Mouse (Mus musculus): Measurements from ENCODE around the gene Uncx. TPM values are rescaled to one million over a fixed set of nuclear protein-coding genes. Genes with fewer than 3 reads are reported as not detected.
"Not testable (repeated sequence)": the region's sequence is repeated elsewhere in the genome, so short reads cannot be mapped to it uniquely, and the experiment has no call there.

The Uncx gene
- total RNA-seq, 2 experiments from 2014 or later, result 0.19 to 0.27 TPM

DNA sequence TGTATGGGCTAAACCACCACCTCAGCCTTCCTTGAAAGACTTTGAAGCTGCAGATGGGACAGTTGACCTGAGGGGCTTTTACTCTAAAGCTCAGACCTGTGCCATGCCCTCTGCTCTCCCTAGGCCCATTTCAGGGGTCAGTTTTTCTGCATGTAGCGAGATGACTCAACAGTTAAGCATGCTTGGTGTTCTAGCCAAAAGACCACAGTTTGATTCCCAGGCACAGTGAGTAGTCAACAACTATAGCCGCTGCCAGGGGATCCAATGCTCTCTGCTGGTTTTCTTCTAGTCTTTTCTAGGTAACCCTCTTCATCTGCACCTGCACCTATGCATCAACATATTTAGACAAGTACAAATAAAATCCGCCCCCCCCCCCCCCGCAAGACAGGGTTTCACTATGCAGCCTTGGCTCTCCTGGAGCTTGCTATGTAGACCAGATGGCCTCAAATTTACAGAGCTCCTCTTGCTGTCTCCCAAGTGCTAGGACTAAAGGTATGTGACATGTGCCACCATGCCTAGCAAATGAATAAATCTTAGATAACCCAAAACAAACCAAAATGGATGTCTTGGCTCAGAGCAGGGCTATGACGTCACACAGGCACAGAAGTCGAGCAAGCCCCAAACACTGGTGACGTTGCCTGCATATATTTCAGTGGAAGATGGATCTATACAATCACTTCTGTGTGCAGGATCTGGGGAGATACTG lies 30.5 kb downstream of the Uncx start:
- DNase-seq (ENCODE audit: extremely low spot score in 1 of 2, low spot score in 2 of 2), result no peak
- Histone ChIP-seq H3K4me3 (no peak overlapping the region), H3K27ac (no peak overlapping the region)
- TF ChIP-seq CTCF (IDR thresholded peaks at IDR 0.05), result no peak
- intact Hi-C loops (cut with DNase I), result no loop called here

DNA sequence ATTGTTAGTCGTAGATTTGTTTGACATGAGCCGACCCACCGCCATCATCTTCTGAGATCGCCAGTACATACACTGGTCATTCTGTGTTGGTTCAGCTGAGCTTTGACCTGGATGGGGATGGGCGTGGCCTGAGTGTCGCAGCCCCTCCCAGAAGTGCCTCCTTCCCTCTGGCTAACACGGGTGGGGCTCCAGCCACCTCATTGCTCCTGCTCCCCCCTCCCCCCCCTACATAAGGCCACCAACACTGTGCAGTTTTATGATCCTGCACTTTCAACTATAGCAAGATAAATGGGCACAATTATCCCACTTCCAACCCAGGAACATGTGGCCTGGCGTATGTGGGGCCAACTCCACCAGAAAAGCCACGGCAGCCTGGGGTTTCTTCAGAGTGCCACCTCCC lies 31.8 kb downstream of the Uncx start:
- TF ChIP-seq CTCF (IDR thresholded peaks at IDR 0.05), result no peak
- DNase-seq (ENCODE audit: extremely low spot score in 1 of 2, low spot score in 2 of 2), result no peak
- Histone ChIP-seq H3K27ac (no peak overlapping the region), H3K4me3 (no peak overlapping the region)
- intact Hi-C loops (cut with DNase I), result loop anchor here (5.0 kb wide), 1 partner anchor 62 kb away; no protein-coding TSS in a partner anchor

GRCm38 (mm10) chr5:139580171-139580743 lies 37.0 kb downstream of the Uncx start:
- intact Hi-C loops (cut with DNase I), result no loop called here
- no peak for DNase-seq (ENCODE audit: extremely low spot score in 1 of 2, low spot score in 2 of 2)
- TF ChIP-seq CTCF (IDR thresholded peaks at IDR 0.05), result no peak
- no peak overlapping the region for H3K27ac ChIP-seq
- no peak overlapping the region for H3K4me3 ChIP-seq

GRCm38 (mm10) chr5:139581308-139581868 lies 38.1 kb downstream of the Uncx start:
- TF ChIP-seq CTCF (IDR thresholded peaks at IDR 0.05), result no peak
- no peak for DNase-seq (ENCODE audit: extremely low spot score in 1 of 2, low spot score in 2 of 2)
- intact Hi-C loops (cut with DNase I), result no loop called here
- H3K4me3 ChIP-seq, result no peak overlapping the region
- H3K27ac ChIP-seq, result no peak overlapping the region

DNA sequence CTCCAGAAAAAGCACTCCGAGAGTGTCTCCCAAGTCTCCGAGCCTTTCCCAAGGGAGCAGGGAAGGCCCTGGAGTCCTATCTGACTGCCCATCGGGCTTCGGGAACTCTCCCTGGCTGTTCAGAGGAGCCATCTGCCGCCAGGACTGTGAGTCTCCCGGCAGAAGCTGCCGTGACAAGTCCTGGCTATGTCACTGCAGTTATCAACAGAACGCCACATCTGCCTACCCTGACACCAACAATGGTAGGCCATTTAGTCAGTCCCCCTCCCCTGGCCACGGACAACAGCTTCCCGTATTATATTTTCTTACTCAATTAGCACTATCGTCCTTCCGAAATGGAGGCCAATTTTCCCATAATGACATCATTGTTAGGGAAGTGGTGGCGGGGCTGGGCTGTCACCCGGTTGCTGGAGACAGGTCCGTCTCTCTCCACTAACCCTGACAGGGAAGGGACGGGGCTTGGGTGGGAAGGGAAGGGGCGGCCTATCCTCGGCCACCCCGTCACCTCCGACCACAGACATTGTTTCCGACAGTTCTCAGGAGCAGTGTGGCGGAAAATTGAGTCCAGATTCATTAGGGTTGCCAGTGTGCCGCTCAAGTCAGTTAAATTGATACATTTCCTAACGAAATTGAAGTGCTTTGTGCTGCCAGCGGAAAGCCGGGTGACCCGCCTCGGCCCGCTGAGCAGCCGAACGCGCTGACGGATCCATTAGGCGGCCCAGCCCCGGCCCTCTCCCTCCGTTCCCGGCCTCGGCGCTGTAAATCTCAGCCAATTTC lies 41.9 kb downstream of the Uncx start:
- no peak for DNase-seq (ENCODE audit: extremely low spot score in 1 of 2, low spot score in 2 of 2)
- Histone ChIP-seq H3K4me3 (no peak overlapping the region), H3K27ac (no peak overlapping the region)
- intact Hi-C loops (cut with DNase I), result no loop called here
- no peak for TF ChIP-seq CTCF (IDR thresholded peaks at IDR 0.05)

- no peak for DNase-seq (ENCODE audit: extremely low spot score in 1 of 2, low spot score in 2 of 2)
- intact Hi-C loops (cut with DNase I), result no loop called here
- Histone ChIP-seq H3K27ac (no peak overlapping the region), H3K4me3 (no peak overlapping the region)
- TF ChIP-seq CTCF (IDR thresholded peaks at IDR 0.05), result no peak
These were observed 42.4 kb downstream of the Uncx start for GRCm38 (mm10) chr5:139585748-139586060.

- DNase-seq (ENCODE audit: extremely low spot score in 1 of 2, low spot score in 2 of 2); H3K4me3 ChIP-seq; H3K27ac ChIP-seq; intact Hi-C loops (cut with DNase I): not testable (repeated sequence)
These were observed 44.2 kb downstream of the Uncx start for GRCm38 (mm10) chr5:139587459-139587858.

DNA sequence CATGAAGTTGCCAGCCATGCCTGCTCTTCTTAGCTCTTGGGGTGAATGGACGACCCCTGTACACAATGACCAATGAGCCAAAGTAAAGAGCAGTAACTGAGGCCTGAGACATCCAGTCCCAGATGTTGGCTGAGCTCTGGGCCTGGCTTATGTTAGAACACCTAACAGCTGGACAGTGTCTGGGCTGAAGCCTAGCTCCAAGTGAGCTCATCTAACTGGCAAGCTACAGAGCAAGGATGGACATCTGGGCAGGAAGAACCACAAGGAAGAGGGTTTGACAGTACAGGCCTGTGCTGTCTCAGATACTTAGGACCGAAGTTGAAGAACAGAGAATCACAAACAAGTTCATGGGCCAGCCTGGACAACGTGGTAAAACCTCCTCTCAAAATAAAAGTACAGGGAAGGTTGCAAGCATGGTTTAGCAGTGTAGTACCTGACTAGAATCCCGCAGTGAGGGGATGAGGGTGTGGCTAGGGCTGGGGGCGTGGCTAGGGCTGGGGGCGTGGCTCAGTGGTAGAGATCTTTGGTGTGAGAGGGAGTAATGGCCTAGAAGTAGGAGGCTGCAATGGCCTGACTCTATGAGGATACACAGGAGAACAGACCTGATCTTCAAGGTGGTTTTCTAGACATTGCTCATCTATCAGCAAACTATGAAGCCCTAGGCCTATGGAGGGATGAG lies 47.5 kb downstream of the Uncx start:
- H3K27ac ChIP-seq; DNase-seq (ENCODE audit: extremely low spot score in 1 of 2, low spot score in 2 of 2); intact Hi-C loops (cut with DNase I); H3K4me3 ChIP-seq: not testable (repeated sequence)

DNA sequence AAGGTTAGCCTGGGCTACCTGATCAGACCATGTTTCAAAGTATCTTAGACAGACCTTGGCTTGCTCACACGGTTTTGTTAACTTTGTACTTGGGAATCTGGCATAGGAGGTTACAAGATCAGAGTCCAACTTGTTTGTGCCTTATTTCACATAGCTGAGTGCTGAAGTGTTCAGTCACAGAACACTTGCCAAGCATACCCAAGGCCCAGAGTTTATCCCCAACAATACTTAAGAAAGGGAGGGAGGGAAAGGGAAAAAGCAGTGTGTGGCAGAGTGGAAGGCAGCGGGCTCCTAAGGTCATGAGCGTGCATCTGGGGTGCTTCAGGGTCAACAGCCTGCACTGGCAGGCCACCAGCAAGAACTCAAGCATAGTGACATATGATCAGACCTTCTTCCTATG lies 48.7 kb downstream of the Uncx start:
- no peak for DNase-seq (ENCODE audit: extremely low spot score in 1 of 2, low spot score in 2 of 2)
- Histone ChIP-seq H3K27ac (no peak overlapping the region), H3K4me3 (no peak overlapping the region)
- intact Hi-C loops (cut with DNase I), result no loop called here
- TF ChIP-seq CTCF (IDR thresholded peaks at IDR 0.05), result no peak

GRCm38 (mm10) chr5:139592850-139593249 lies 49.6 kb downstream of the Uncx start:
- intact Hi-C loops (cut with DNase I), result no loop called here
- no peak for TF ChIP-seq CTCF (IDR thresholded peaks at IDR 0.05)
- Histone ChIP-seq H3K27ac (no peak overlapping the region), H3K4me3 (no peak overlapping the region)
- DNase-seq (ENCODE audit: extremely low spot score in 1 of 2, low spot score in 2 of 2), result no peak

DNA sequence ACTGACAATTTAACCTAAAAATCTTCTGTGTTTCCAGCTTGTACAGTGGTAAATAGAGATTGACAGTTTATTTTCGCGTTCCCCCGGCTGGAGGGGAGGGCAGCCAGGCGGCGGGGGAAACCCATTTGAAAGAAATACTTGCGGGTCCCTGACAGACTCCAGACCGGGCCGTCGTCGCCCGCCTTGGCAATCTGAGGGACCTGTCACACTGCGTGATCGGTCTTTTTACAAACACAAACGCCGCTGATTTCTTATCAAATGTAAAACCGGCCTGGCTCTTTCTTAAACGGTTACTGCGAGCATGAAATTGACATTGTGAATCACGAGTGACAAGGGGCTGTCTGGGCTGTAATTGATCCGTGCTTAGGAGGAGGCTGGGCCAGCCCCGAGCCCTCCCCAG lies 50.5 kb downstream of the Uncx start:
- no peak for DNase-seq (ENCODE audit: extremely low spot score in 1 of 2, low spot score in 2 of 2)
- H3K4me3 ChIP-seq, result no peak overlapping the region
- H3K27ac ChIP-seq, result no peak overlapping the region
- no peak for TF ChIP-seq CTCF (IDR thresholded peaks at IDR 0.05)
- intact Hi-C loops (cut with DNase I), result no loop called here

DNA sequence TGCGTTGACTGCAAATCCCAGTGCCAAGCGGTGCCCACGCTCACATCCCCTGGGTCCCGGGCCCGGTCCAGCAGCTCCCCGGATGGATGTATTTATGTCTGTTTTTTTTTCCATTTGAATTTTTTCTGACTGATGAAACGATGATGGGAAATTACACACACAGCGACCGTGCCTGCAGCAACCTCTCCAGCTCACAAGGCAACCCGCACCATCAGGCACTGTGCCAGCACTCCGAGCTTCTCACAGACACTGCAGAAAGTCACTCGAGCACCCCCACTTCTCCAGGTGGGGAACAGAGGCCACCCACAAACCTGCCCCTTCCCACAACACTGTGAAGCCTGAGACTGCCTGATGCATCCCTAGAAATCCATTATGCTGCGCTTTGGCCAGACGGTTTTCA lies 51.7 kb downstream of the Uncx start:
- TF ChIP-seq CTCF (IDR thresholded peaks at IDR 0.05), result no peak
- Histone ChIP-seq H3K27ac (no peak overlapping the region), H3K4me3 (no peak overlapping the region)
- intact Hi-C loops (cut with DNase I), result no loop called here
- no peak for DNase-seq (ENCODE audit: extremely low spot score in 1 of 2, low spot score in 2 of 2)

Other genes with a start within 250 kb of the Uncx start
- gene Adap1, start 217.9 kb upstream of the Uncx start, total RNA-seq (2021), result 100 to 1,000 TPM; 242 to 256 TPM
- gene Cox19, start 192.1 kb upstream of the Uncx start, total RNA-seq (2021), result 10 to 100 TPM; 67.6 to 69.4 TPM
- gene Cyp2w1, start 190.9 kb upstream of the Uncx start, total RNA-seq (2021), result not detected
- 10 to 100 TPM; 12.5 to 13.9 TPM for gene Gpr146, start 165.8 kb upstream of the Uncx start, total RNA-seq (2021)
- gene C130050O18Rik, start 138.2 kb upstream of the Uncx start, total RNA-seq (2021), result under 1 TPM; 0.29 to 0.63 TPM
- gene Gper1, start 120.3 kb upstream of the Uncx start, total RNA-seq (2021), result 1 to 10 TPM; 2.5 to 2.8 TPM
- gene 3110082I17Rik, start 83.0 kb upstream of the Uncx start, total RNA-seq (2021), result 10 to 100 TPM; 16.3 to 17.9 TPM
- 10 to 100 TPM; 53.9 to 60.0 TPM for gene Zfand2a, start 58.9 kb upstream of the Uncx start, total RNA-seq (2021)
- gene Micall2, start 192.8 kb downstream of the Uncx start, total RNA-seq (2021), result 1 to 10 TPM; 2.2 to 3.7 TPM
- 100 to 1,000 TPM in 1 of 2 experiments, 10 to 100 TPM in 1; 91.9 to 102 TPM for gene Ints1, start 232.2 kb downstream of the Uncx start, total RNA-seq (2021)
- gene Mafk, start 248.0 kb downstream of the Uncx start, total RNA-seq (2021), result 10 to 100 TPM in 1 of 2 experiments, 1 to 10 TPM in 1; 8.9 to 11.5 TPM

Measured in left cerebral cortex, adult 2 months (tissue).